Mouse (Mus musculus) pancreas, adult 10 weeks (tissue): ENCODE data around the gene Btbd17. TPM values are rescaled to one million over a fixed set of nuclear protein-coding genes. Genes with fewer than 3 reads are reported as not detected.

Source experiments
- polyA plus RNA-seq: library from polyadenylated mRNA; stranded (reverse); fragments of 350-450 nt; fragmentation: Illumina TruSeq; extraction: RNeasy Lipid Tissue Mini Kit (QIAGEN cat#74804); gene quantifications from one replicate; pipeline ENCODE4 v1.2.3, GENCODE M21; 2015; ENCODE audit warnings: low read depth, low replicate concordance; ENCODE audit not compliant: insufficient read depth

Gene Btbd17
- polyA plus RNA-seq: not detected

DNA sequence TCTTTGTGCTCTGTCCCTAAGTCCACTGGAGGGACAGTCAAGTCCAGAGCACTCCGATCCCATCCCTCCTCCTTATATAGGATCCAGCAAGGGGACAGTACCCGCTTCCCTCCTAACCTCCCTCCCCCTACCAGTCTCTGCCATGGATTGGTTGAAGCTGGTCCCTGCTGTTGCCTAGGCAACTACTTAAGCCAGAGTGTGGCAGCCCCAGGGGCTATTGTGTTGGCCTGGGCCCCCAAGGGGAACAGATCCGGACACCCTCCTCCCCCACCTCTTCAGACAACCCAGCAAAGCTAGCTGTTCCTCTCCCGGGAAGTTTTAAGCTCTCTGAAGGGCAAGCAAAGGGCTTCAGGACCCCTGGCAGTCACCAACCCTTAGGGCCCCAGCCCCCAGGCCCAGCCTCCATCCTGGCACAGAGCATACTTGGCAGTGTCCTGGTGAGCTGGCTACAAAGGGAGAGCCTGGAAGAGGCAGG is at the start of gene Btbd17:
TSS of gene Btbd17 (minus strand) at position 98 of the 475 bp plus-strand sequence.

DNA sequence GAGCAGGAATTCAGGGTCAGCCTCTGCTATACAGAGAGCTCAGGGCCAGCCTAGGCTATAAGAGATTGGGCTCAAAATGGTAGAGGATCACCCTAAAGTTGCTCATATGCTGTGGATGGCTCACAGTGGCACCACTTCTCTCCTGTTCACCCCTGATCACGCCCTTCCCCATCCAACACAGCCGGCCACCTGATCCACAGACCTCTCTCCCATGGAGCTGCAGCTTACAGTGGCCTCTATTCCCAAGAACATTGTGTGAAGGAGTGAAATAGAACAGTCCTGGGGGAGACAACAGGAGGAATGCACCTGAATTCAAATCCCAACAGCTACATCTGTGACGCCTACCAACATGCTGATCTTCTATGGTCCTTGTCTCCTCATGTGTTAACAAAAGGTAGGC is 2.9 kb upstream of the Btbd17 start, which contains the start of gene Gpr142:
TSS of gene Gpr142 (plus strand) at position 301 of the 400 bp plus-strand sequence.

DNA sequence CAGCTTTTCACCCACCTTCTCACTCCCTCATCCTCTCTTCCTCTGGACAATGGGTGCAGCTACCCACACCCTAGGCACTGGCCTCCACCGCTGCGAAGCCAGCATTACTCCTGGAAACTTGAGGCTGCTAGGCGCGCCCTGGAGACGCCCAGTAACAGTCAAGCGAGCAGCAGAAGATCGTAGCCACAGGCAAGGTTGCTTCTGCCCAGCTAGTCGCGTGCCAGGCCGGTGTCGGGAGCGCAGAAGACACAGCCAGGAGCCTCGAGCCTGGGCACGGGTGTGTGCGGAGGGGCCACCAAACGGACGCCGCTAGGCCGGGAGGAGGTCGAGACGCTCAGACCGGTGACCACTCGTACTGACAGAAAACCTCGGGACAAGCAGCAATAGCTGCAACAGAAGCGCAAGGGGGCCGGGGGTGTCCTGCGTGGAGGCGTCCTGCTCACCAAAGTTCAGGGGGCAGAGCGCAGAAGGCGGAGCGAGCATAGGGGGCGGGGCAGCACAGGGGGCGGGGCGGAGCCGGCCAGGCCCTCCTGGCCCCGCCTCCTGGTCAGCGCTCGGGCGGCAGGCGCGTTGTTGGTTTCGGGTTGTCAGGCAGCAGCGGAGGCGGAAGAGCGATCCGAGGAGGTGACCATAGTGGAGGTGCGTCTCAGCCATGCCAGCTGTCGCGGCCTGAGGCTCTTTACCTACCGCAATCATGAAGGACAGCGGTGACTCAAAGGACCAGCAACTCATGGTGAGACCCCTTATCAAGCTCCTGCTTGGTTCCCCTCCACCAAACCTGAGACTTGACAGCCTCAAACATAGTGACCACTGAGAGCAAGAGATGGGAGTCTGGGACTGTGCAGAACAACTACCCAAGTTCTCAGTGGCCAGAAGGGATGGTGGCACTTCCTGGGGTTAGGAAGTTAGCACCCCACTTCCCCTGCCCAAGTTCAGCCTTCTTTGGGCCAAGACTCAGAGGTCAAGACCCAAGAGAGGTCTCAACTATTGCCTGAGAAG is 30.6 kb downstream of the Btbd17 start, which contains the start of gene Kif19a:
TSS of gene Kif19a (plus strand) at position 569 of the 999 bp plus-strand sequence.

Other genes with a start within 250 kb of the Btbd17 start
- 994 TPM for gene Rpl38, start 127.4 kb downstream of the Btbd17 start, polyA plus RNA-seq
- 3.2 TPM for gene Ttyh2, start 120.5 kb downstream of the Btbd17 start, polyA plus RNA-seq
- gene Dnaic2, start 68.5 kb downstream of the Btbd17 start, polyA plus RNA-seq: not detected
- gene Kif19a, start 30.6 kb downstream of the Btbd17 start, polyA plus RNA-seq: 4.7 TPM
- gene Gpr142, start 3.0 kb upstream of the Btbd17 start, polyA plus RNA-seq: 1.8 TPM
- 3.3 TPM for gene Gprc5c, start 55.2 kb upstream of the Btbd17 start, polyA plus RNA-seq
- gene Cd300a, start 94.1 kb upstream of the Btbd17 start, polyA plus RNA-seq: 0.55 TPM
- 0.37 TPM for gene Cd300lb, start 138.4 kb upstream of the Btbd17 start, polyA plus RNA-seq
- not detected for gene Cd300c, start 173.2 kb upstream of the Btbd17 start, polyA plus RNA-seq
- gene Cd300ld, start 194.0 kb upstream of the Btbd17 start, polyA plus RNA-seq: 1.6 TPM
- 1.2 TPM for gene Cd300c2, start 205.9 kb upstream of the Btbd17 start, polyA plus RNA-seq
- not detected for gene Cd300ld2, start 220.2 kb upstream of the Btbd17 start, polyA plus RNA-seq
- gene Cd300ld4, start 231.1 kb upstream of the Btbd17 start, polyA plus RNA-seq: not detected
- gene Cd300ld5, start 241.8 kb upstream of the Btbd17 start, polyA plus RNA-seq: 1.3 TPM